Mouse (Mus musculus): ENCODE data around the gene Fzr1. TPM values are rescaled to one million over a fixed set of nuclear protein-coding genes. Genes with fewer than 3 reads are reported as not detected.

Fzr1 gene
- polyA plus RNA-seq, 1 experiment: 47.8 TPM

GRCm38 (mm10) chr10:81417227-81418215, 39.2 kb upstream of the Fzr1 start:
- Histone ChIP-seq H3K9ac (ENCODE audit: low read depth, poor library complexity, severe bottlenecking) (peak overlapping the region; percentile 58), H3K4me3 (ENCODE audit: low read depth, low read length) (peak overlapping the region; percentile 24), H3K9me3 (replicated peaks; ENCODE audit: control insufficient read depth, insufficient read depth, low read length, poor library complexity, severe bottlenecking) (no peaks in the 10 kb centered on the region), H3K27me3 (ENCODE audit: control insufficient read depth, insufficient read depth, low read length, poor library complexity, severe bottlenecking) (no peaks in the 10 kb centered on the region), H3K36me3 (ENCODE audit: control insufficient read depth, insufficient read depth, low read length, poor library complexity, severe bottlenecking) (no peaks in the 10 kb centered on the region), H3K4me1 (ENCODE audit: control insufficient read depth, insufficient read depth, low read length) (peaks cover 30% of the 10 kb centered on the region), H3K27ac (ENCODE audit: insufficient read depth, low read length) (no peak overlapping the region)
- TF ChIP-seq EP300 (IDR thresholded peaks at IDR 0.05; ENCODE audit: insufficient read depth, low read depth, low read length) (no peak), CTCF (IDR thresholded peaks at IDR 0.05; ENCODE audit: low read depth, low read length) (no peak), POLR2A (IDR thresholded peaks at IDR 0.05; ENCODE audit: insufficient read depth, low read length) (no peak)

GRCm38 (mm10) chr10:81416581-81417226, 38.4 kb upstream of the Fzr1 start:
- Histone ChIP-seq H3K36me3 (ENCODE audit: control insufficient read depth, insufficient read depth, low read length, poor library complexity, severe bottlenecking) (no peaks in the 10 kb centered on the region), H3K4me3 (ENCODE audit: low read depth, low read length) (peak overlapping the region; percentile 48), H3K9me3 (replicated peaks; ENCODE audit: control insufficient read depth, insufficient read depth, low read length, poor library complexity, severe bottlenecking) (no peaks in the 10 kb centered on the region), H3K4me1 (ENCODE audit: control insufficient read depth, insufficient read depth, low read length) (peaks cover 37% of the 10 kb centered on the region), H3K9ac (ENCODE audit: low read depth, poor library complexity, severe bottlenecking) (peak overlapping the region; percentile 58), H3K27ac (ENCODE audit: insufficient read depth, low read length) (no peak overlapping the region), H3K27me3 (ENCODE audit: control insufficient read depth, insufficient read depth, low read length, poor library complexity, severe bottlenecking) (no peaks in the 10 kb centered on the region)
- no peak for TF ChIP-seq POLR2A (IDR thresholded peaks at IDR 0.05; ENCODE audit: insufficient read depth, low read length)
- TF ChIP-seq CTCF (IDR thresholded peaks at IDR 0.05; ENCODE audit: low read depth, low read length): no peak
- TF ChIP-seq EP300 (IDR thresholded peaks at IDR 0.05; ENCODE audit: insufficient read depth, low read depth, low read length): no peak

- Histone ChIP-seq H3K27ac (ENCODE audit: insufficient read depth, low read length) (peak overlapping the region; percentile 18; the same call in 1 of the 2 replicates), H3K4me3 (ENCODE audit: low read depth, low read length) (no peak overlapping the region), H3K4me1 (ENCODE audit: control insufficient read depth, insufficient read depth, low read length) (peaks cover 45% of the 10 kb centered on the region), H3K36me3 (ENCODE audit: control insufficient read depth, insufficient read depth, low read length, poor library complexity, severe bottlenecking) (no peaks in the 10 kb centered on the region), H3K27me3 (ENCODE audit: control insufficient read depth, insufficient read depth, low read length, poor library complexity, severe bottlenecking) (no peaks in the 10 kb centered on the region), H3K9ac (ENCODE audit: low read depth, poor library complexity, severe bottlenecking) (no peak overlapping the region), H3K9me3 (replicated peaks; ENCODE audit: control insufficient read depth, insufficient read depth, low read length, poor library complexity, severe bottlenecking) (no peaks in the 10 kb centered on the region)
- TF ChIP-seq POLR2A (IDR thresholded peaks at IDR 0.05; ENCODE audit: insufficient read depth, low read length): no peak
- no peak for TF ChIP-seq CTCF (IDR thresholded peaks at IDR 0.05; ENCODE audit: low read depth, low read length)
- TF ChIP-seq EP300 (IDR thresholded peaks at IDR 0.05; ENCODE audit: insufficient read depth, low read depth, low read length): no peak
Observed at GRCm38 (mm10) chr10:81415549-81416310, 37.4 kb upstream of the Fzr1 start.

GRCm38 (mm10) chr10:81415146-81415545, 36.8 kb upstream of the Fzr1 start:
- H3K9me3 ChIP-seq (replicated peaks; ENCODE audit: control insufficient read depth, insufficient read depth, low read length, poor library complexity, severe bottlenecking): no peaks in the 10 kb centered on the region
- H3K4me1 ChIP-seq (ENCODE audit: control insufficient read depth, insufficient read depth, low read length): peaks cover 45% of the 10 kb centered on the region
- TF ChIP-seq POLR2A (IDR thresholded peaks at IDR 0.05; ENCODE audit: insufficient read depth, low read length) (no peak), EP300 (IDR thresholded peaks at IDR 0.05; ENCODE audit: insufficient read depth, low read depth, low read length) (no peak), CTCF (IDR thresholded peaks at IDR 0.05; ENCODE audit: low read depth, low read length) (no peak)
- no peaks in the 10 kb centered on the region for H3K27me3 ChIP-seq (ENCODE audit: control insufficient read depth, insufficient read depth, low read length, poor library complexity, severe bottlenecking)
- no peaks in the 10 kb centered on the region for H3K36me3 ChIP-seq (ENCODE audit: control insufficient read depth, insufficient read depth, low read length, poor library complexity, severe bottlenecking)
- no peak overlapping the region for H3K9ac ChIP-seq (ENCODE audit: low read depth, poor library complexity, severe bottlenecking)
- 0 out of 2 replicates have a peak overlapping the region, but pooled peaks have one; percentile 8 for H3K27ac ChIP-seq (ENCODE audit: insufficient read depth, low read length)
- no peak overlapping the region for H3K4me3 ChIP-seq (ENCODE audit: low read depth, low read length)

GRCm38 (mm10) chr10:81414682-81415081, 36.4 kb upstream of the Fzr1 start:
- no peaks in the 10 kb centered on the region for H3K36me3 ChIP-seq (ENCODE audit: control insufficient read depth, insufficient read depth, low read length, poor library complexity, severe bottlenecking)
- no peak overlapping the region for H3K4me3 ChIP-seq (ENCODE audit: low read depth, low read length)
- no peaks in the 10 kb centered on the region for H3K27me3 ChIP-seq (ENCODE audit: control insufficient read depth, insufficient read depth, low read length, poor library complexity, severe bottlenecking)
- H3K9me3 ChIP-seq (replicated peaks; ENCODE audit: control insufficient read depth, insufficient read depth, low read length, poor library complexity, severe bottlenecking): no peaks in the 10 kb centered on the region
- no peak overlapping the region for H3K9ac ChIP-seq (ENCODE audit: low read depth, poor library complexity, severe bottlenecking)
- TF ChIP-seq POLR2A (IDR thresholded peaks at IDR 0.05; ENCODE audit: insufficient read depth, low read length) (no peak), CTCF (IDR thresholded peaks at IDR 0.05; ENCODE audit: low read depth, low read length) (no peak), EP300 (IDR thresholded peaks at IDR 0.05; ENCODE audit: insufficient read depth, low read depth, low read length) (no peak)
- peak overlapping the region; percentile 68 for H3K27ac ChIP-seq (ENCODE audit: insufficient read depth, low read length)
- H3K4me1 ChIP-seq (ENCODE audit: control insufficient read depth, insufficient read depth, low read length): peaks cover 45% of the 10 kb centered on the region
